Mouse (Mus musculus) neural tube, embryonic 15.5 days (tissue): ENCODE data around the gene Fbxw2. TPM values are rescaled to one million over a fixed set of nuclear protein-coding genes. Genes with fewer than 3 reads are reported as not detected.
A peak's percentile ranks its signal among the peaks of the same experiment; 100 is the strongest.
"Not testable (repeated sequence)": the region's sequence is repeated elsewhere in the genome, so short reads cannot be mapped to it uniquely, and the experiment has no call there.

Experiments used
- ATAC-seq: fragments of 200-750 bp; cut with Nextera tagmentation; 2 replicates; pipeline ENCODE4 v1.8.0; 2017; ENCODE audit warnings: mild to moderate bottlenecking, moderate TSS enrichment, moderate library complexity; ENCODE audit not compliant: low FRiP score
- H3K27ac ChIP-seq: fragments of 300-500 bp; sonication (generic); replicated peaks from 2 replicates; pipeline ENCODE4 v1.5.1; 2015; ENCODE audit warnings: mild to moderate bottlenecking, inconsistent platforms
- H3K27me3 ChIP-seq: fragments of 300-500 bp; sonication (generic); replicated peaks from 2 replicates; pipeline ENCODE4 v1.6.1; 2015; ENCODE audit warnings: inconsistent platforms
- H3K36me3 ChIP-seq: fragments of 300-500 bp; sonication (generic); 2 replicates; pipeline ENCODE4 v1.6.1; 2015; ENCODE audit warnings: inconsistent platforms
- H3K4me1 ChIP-seq: fragments of 300-500 bp; sonication (generic); 2 replicates; pipeline ENCODE4 v1.6.1; 2015; ENCODE audit warnings: inconsistent platforms
- H3K4me2 ChIP-seq: fragments of 300-500 bp; sonication (generic); 2 replicates; pipeline ENCODE4 v1.6.1; 2015; ENCODE audit warnings: inconsistent platforms, mild to moderate bottlenecking, moderate library complexity
- H3K4me3 ChIP-seq: fragments of 300-500 bp; sonication (generic); replicated peaks from 2 replicates; pipeline ENCODE4 v1.5.1; 2015; ENCODE audit warnings: mild to moderate bottlenecking, inconsistent platforms
- H3K9ac ChIP-seq: fragments of 300-500 bp; sonication (generic); replicated peaks from 2 replicates; pipeline ENCODE4 v1.6.1; 2015; ENCODE audit warnings: mild to moderate bottlenecking, inconsistent platforms
- H3K9me3 ChIP-seq: fragments of 300-500 bp; sonication (generic); replicated peaks from 2 replicates; pipeline ENCODE4 v1.6.1; 2016; ENCODE audit warnings: inconsistent platforms
- WGBS: fragments of 180-500 bp; shearing (Covaris S2); methylation state at CpG from one replicate; pipeline ENCODE4 v1.1.7; 2015; ENCODE audit warnings: mixed read lengths; 5-methylcytosine and 5-hydroxymethylcytosine counted together
- polyA plus RNA-seq: library from polyadenylated mRNA; unstranded; fragments of >200 nt; fragmentation: Nextera tagmentation; extraction: Ambion mirVana; gene quantifications from 2 replicates; pipeline ENCODE4 v1.2.1, GENCODE M21; 2015

The Fbxw2 gene
- polyA plus RNA-seq, 1 experiment from 2014 or later, result 102 TPM

- H3K9me3 ChIP-seq, result no peaks in the 10 kb centered on the region
- no peaks in the 10 kb centered on the region for H3K27me3 ChIP-seq
- H3K27ac ChIP-seq, result no peak overlapping the region
- no peak overlapping the region for H3K4me2 ChIP-seq
- no peak for ATAC-seq
- H3K9ac ChIP-seq, result no peak overlapping the region
- peaks cover 26% of the 10 kb centered on the region for H3K36me3 ChIP-seq
- 96% methylated on average over 2 of the region's 2 CpGs for WGBS
- H3K4me1 ChIP-seq, result peaks cover 7% of the 10 kb centered on the region
- no peak overlapping the region for H3K4me3 ChIP-seq
These were observed 31.6 kb downstream of the Fbxw2 start for GRCm38 (mm10) chr2:34794511-34794910.

GRCm38 (mm10) chr2:34792543-34792942 lies 33.6 kb downstream of the Fbxw2 start:
- H3K36me3 ChIP-seq, result peaks cover 29% of the 10 kb centered on the region
- ATAC-seq, H3K9me3 ChIP-seq, H3K4me3 ChIP-seq, H3K4me1 ChIP-seq, H3K27ac ChIP-seq, H3K4me2 ChIP-seq, H3K27me3 ChIP-seq, H3K9ac ChIP-seq: not testable (repeated sequence)
- 98% methylated on average over 2 of the region's 2 CpGs for WGBS

DNA sequence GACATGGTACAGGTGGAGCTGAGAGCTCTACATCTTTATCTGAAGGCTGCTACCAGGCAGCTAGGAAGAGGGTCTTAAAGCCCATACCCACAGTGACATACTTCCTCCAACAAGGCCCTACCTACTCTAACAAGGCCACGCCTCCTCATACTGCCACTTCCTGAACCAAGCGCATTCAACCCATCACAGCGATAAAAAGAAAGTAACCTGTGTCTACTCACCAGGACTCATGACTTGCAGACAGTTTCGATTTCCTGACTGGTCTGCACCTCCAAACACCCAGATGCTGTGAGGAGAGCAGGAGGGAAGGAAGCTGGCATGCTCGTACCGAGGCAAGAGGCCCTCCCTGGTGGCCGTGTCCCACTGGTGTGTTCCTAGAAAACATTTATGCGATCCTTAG lies 35.8 kb downstream of the Fbxw2 start:
- H3K36me3 ChIP-seq, result peaks cover 30% of the 10 kb centered on the region
- no peaks in the 10 kb centered on the region for H3K9me3 ChIP-seq
- no peak overlapping the region for H3K4me2 ChIP-seq
- 97% methylated on average over 8 of the region's 8 CpGs for WGBS
- ATAC-seq, result no peak
- H3K9ac ChIP-seq, result no peak overlapping the region
- no peaks in the 10 kb centered on the region for H3K4me1 ChIP-seq
- no peaks in the 10 kb centered on the region for H3K27me3 ChIP-seq
- no peak overlapping the region for H3K4me3 ChIP-seq
- H3K27ac ChIP-seq, result no peak overlapping the region

GRCm38 (mm10) chr2:34784085-34784484 lies 42.0 kb downstream of the Fbxw2 start:
- Histone ChIP-seq H3K4me1 (no peaks in the 10 kb centered on the region), H3K36me3 (peaks cover 38% of the 10 kb centered on the region), H3K4me3 (no peak overlapping the region), H3K9me3 (no peaks in the 10 kb centered on the region), H3K27ac (no peak overlapping the region), H3K9ac (no peak overlapping the region), H3K4me2 (no peak overlapping the region), H3K27me3 (no peaks in the 10 kb centered on the region)
- WGBS, result 76% methylated on average over 2 of the region's 2 CpGs
- no peak for ATAC-seq

- H3K9ac ChIP-seq, result no peak overlapping the region
- no peaks in the 10 kb centered on the region for H3K27me3 ChIP-seq
- no peak overlapping the region for H3K4me3 ChIP-seq
- no peak for ATAC-seq
- H3K36me3 ChIP-seq, result peaks cover 46% of the 10 kb centered on the region
- peaks cover 3% of the 10 kb centered on the region for H3K4me1 ChIP-seq
- no peaks in the 10 kb centered on the region for H3K9me3 ChIP-seq
- no peak overlapping the region for H3K27ac ChIP-seq
- no peak overlapping the region for H3K4me2 ChIP-seq
- 91% methylated on average over 14 of the region's 14 CpGs for WGBS
These were observed 42.8 kb downstream of the Fbxw2 start for GRCm38 (mm10) chr2:34783064-34784020.

- Histone ChIP-seq H3K9me3 (no peaks in the 10 kb centered on the region), H3K4me1 (peaks cover 59% of the 10 kb centered on the region), H3K27ac (no peak overlapping the region), H3K4me2 (peak overlapping the region; percentile 40), H3K9ac (no peak overlapping the region), H3K36me3 (peaks cover 61% of the 10 kb centered on the region), H3K4me3 (no peak overlapping the region), H3K27me3 (no peaks in the 10 kb centered on the region)
- ATAC-seq, result no peak
- WGBS, result 74% methylated on average over 1 of the region's 1 CpGs
These were observed 48.8 kb downstream of the Fbxw2 start for GRCm38 (mm10) chr2:34777237-34777868.

DNA sequence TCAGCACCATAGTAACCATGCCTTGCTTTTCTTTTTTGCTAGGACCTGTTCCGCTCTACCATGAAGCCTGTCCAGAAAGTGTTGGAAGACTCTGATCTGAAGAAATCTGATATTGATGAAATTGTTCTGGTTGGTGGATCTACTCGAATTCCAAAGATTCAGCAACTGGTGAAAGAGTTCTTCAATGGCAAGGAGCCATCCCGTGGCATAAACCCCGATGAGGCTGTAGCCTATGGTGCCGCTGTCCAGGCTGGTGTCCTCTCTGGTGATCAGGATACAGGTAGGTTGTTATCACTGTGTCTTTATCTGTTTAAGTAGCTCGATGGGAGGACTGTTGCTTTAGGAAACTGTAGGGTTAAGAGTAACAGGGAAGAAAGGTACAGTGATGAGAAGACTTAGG lies 51.6 kb downstream of the Fbxw2 start:
- Histone ChIP-seq H3K4me2 (peak overlapping the region; percentile 69), H3K4me3 (peak overlapping the region; percentile 81; the same call in 1 of the 2 replicates), H3K9me3 (no peaks in the 10 kb centered on the region), H3K4me1 (peaks cover 69% of the 10 kb centered on the region), H3K9ac (no peak overlapping the region), H3K27ac (no peak overlapping the region), H3K36me3 (peaks cover 56% of the 10 kb centered on the region), H3K27me3 (no peaks in the 10 kb centered on the region)
- no peak for ATAC-seq
- 91% methylated on average over 6 of the region's 6 CpGs for WGBS

DNA sequence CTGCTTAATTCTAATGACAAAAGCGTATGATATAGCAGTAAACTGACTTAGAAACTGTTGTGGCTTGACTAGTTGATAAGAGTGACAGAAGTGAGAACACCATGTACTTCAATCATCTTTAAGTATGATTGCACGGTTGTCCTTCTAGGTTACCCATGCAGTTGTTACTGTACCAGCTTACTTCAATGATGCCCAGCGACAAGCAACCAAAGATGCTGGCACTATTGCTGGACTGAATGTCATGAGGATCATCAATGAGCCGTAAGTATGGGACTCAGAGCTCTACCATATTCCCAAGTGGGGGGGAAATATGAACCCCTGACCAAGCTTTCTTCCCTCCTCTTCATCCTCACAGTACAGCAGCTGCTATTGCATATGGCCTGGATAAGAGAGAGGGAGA lies 52.4 kb downstream of the Fbxw2 start:
- H3K36me3 ChIP-seq, result peaks cover 48% of the 10 kb centered on the region
- ATAC-seq, result no peak
- 93% methylated on average over 4 of the region's 4 CpGs for WGBS

GRCm38 (mm10) chr2:34772252-34773235 lies 53.6 kb downstream of the Fbxw2 start:
- ATAC-seq, result peak; percentile 46
- peaks cover 58% of the 10 kb centered on the region for H3K4me1 ChIP-seq
- WGBS, result 4% methylated on average over 50 of the region's 50 CpGs

More for the DNA sequence above, 52.4 kb downstream of the Fbxw2 start:
- Histone ChIP-seq H3K4me3 (peak overlapping the region; percentile 81), H3K4me2 (peak overlapping the region; percentile 69), H3K9me3 (no peaks in the 10 kb centered on the region), H3K27ac (no peak overlapping the region), H3K4me1 (peaks cover 69% of the 10 kb centered on the region), H3K27me3 (no peaks in the 10 kb centered on the region), H3K9ac (0 out of 2 replicates have a peak overlapping the region, but pooled peaks have one; percentile 94)

GRCm38 (mm10) chr2:34771368-34772226 lies 54.5 kb downstream of the Fbxw2 start, which contains the start of gene Hspa5:
Hspa5 (plus strand) TSS chr2:34771970.
- WGBS, result under 1% methylated on average over 60 of the region's 60 CpGs
- H3K27me3 ChIP-seq, result no peaks in the 10 kb centered on the region
- H3K4me1 ChIP-seq, result peaks cover 48% of the 10 kb centered on the region
- peak; percentile 98 for ATAC-seq
- H3K9me3 ChIP-seq, result no peaks in the 10 kb centered on the region
- H3K9ac ChIP-seq, result peak within 1 kb of the TSS; percentile 94
- H3K4me3 ChIP-seq, result peak within 1 kb of the TSS; percentile 81
- peak within 1 kb of the TSS; percentile 69 for H3K4me2 ChIP-seq
- peaks cover 29% of the 10 kb centered on the region for H3K36me3 ChIP-seq
- H3K27ac ChIP-seq, result peak within 1 kb of the TSS; percentile 92

More at GRCm38 (mm10) chr2:34772252-34773235, 53.6 kb downstream of the Fbxw2 start:
- peak overlapping the region; percentile 69 for H3K4me2 ChIP-seq
- peaks cover 39% of the 10 kb centered on the region for H3K36me3 ChIP-seq
- H3K9ac ChIP-seq, result peak overlapping the region; percentile 94
- H3K27me3 ChIP-seq, result no peaks in the 10 kb centered on the region
- peak overlapping the region; percentile 91 for H3K27ac ChIP-seq
- H3K4me3 ChIP-seq, result peak overlapping the region; percentile 81
- no peaks in the 10 kb centered on the region for H3K9me3 ChIP-seq
